Mouse (Mus musculus) layer of hippocampus, adult 9-10 months (tissue): Measurements from ENCODE around the gene Gm20388.

Source experiments
- DNase-seq: peaks from one replicate; pipeline ENCODE4 v3.0.0; 2022; ENCODE audit warnings: low spot score

Gm20388 gene

GRCm38 (mm10) chr8:120372684-120373083, 462.0 kb downstream of the Gm20388 start:
- DNase-seq = no peak

GRCm38 (mm10) chr8:120373621-120374020, 463.0 kb downstream of the Gm20388 start:
- DNase-seq = no peak

- DNase-seq = no peak
Measured at GRCm38 (mm10) chr8:120374070-120374469, 463.4 kb downstream of the Gm20388 start.

GRCm38 (mm10) chr8:120374514-120374913, 463.9 kb downstream of the Gm20388 start:
- no peak for DNase-seq

- DNase-seq = no peak
Measured at GRCm38 (mm10) chr8:120375170-120375569, 464.5 kb downstream of the Gm20388 start.

- no peak for DNase-seq
Measured at GRCm38 (mm10) chr8:120376215-120376614, 465.6 kb downstream of the Gm20388 start.

GRCm38 (mm10) chr8:120376847-120377802, 466.5 kb downstream of the Gm20388 start:
- DNase-seq = no peak

GRCm38 (mm10) chr8:120377803-120378189, 467.2 kb downstream of the Gm20388 start:
- DNase-seq = no peak

- DNase-seq = no peak
Measured at GRCm38 (mm10) chr8:120378306-120378705, 467.7 kb downstream of the Gm20388 start.

- no peak for DNase-seq
Measured at GRCm38 (mm10) chr8:120379015-120379414, 468.4 kb downstream of the Gm20388 start.

- DNase-seq = no peak
Measured at GRCm38 (mm10) chr8:120381865-120382264, 471.2 kb downstream of the Gm20388 start.

GRCm38 (mm10) chr8:120382436-120383203, 472.0 kb downstream of the Gm20388 start:
- DNase-seq = peak; percentile 71

GRCm38 (mm10) chr8:120383204-120383560, 472.5 kb downstream of the Gm20388 start:
- no peak for DNase-seq

- no peak for DNase-seq
Measured at GRCm38 (mm10) chr8:120383713-120384112, 473.1 kb downstream of the Gm20388 start.

GRCm38 (mm10) chr8:120384745-120385144, 474.1 kb downstream of the Gm20388 start:
- DNase-seq = no peak

GRCm38 (mm10) chr8:120388246-120388645, 477.6 kb downstream of the Gm20388 start:
- no peak for DNase-seq

GRCm38 (mm10) chr8:120390598-120390997, 480.0 kb downstream of the Gm20388 start:
- no peak for DNase-seq

GRCm38 (mm10) chr8:120391856-120392255, 481.2 kb downstream of the Gm20388 start:
- no peak for DNase-seq

GRCm38 (mm10) chr8:120393085-120393484, 482.4 kb downstream of the Gm20388 start:
- no peak for DNase-seq

GRCm38 (mm10) chr8:120393871-120394275, 483.2 kb downstream of the Gm20388 start:
- no peak for DNase-seq

- no peak for DNase-seq
Measured at GRCm38 (mm10) chr8:120395892-120396291, 485.3 kb downstream of the Gm20388 start.

GRCm38 (mm10) chr8:120396756-120397155, 486.1 kb downstream of the Gm20388 start:
- DNase-seq = no peak
